Mouse (Mus musculus) layer of hippocampus, adult 8-10 months (tissue): ENCODE measurements around the gene Lenep. TPM values are rescaled to one million over a fixed set of nuclear protein-coding genes. Genes with fewer than 3 reads are reported as not detected.
"Not testable (repeated sequence)": the region's sequence is repeated elsewhere in the genome, so short reads cannot be mapped to it uniquely, and the experiment has no call there.

Experiments
- DNase-seq, 2 experiments: peaks; one replicate each; pipeline ENCODE4 v3.0.0; 2022; ENCODE audit warnings: low spot score in 2 of 2
- total RNA-seq, 4 experiments: library from RNA; stranded (reverse); gene quantifications; 2 replicates each; pipeline ENCODE4 v1.2.4; 2022

Gene Lenep
- total RNA-seq = 1 to 10 TPM; 1.9 to 7.1 (median 4.3) TPM

GRCm38 (mm10) chr3:89402693-89403092 lies at the start of gene Lenep:
Gene Lenep (minus strand): TSS chr3:89402793.
- DNase-seq = no peak

- DNase-seq = no peak
These were observed 49.3 kb upstream of the Lenep start for GRCm38 (mm10) chr3:89451916-89452315.

GRCm38 (mm10) chr3:89449541-89449940 lies 46.9 kb upstream of the Lenep start:
- peak in 1 of 2 experiments; percentile 76 for DNase-seq

GRCm38 (mm10) chr3:89448720-89449537 lies 46.3 kb upstream of the Lenep start:
- no peak for DNase-seq

GRCm38 (mm10) chr3:89440691-89441090 lies 38.1 kb upstream of the Lenep start:
- no peak for DNase-seq

- DNase-seq = peak in 1 of 2 experiments; percentile 25
These were observed 34.7 kb upstream of the Lenep start for GRCm38 (mm10) chr3:89437269-89437668.

- DNase-seq = no peak
These were observed 33.9 kb upstream of the Lenep start, which contains the start of gene Pbxip1 for GRCm38 (mm10) chr3:89436176-89437113. Gene Pbxip1 (plus strand): TSS chr3:89436706.

- no peak for DNase-seq
These were observed 32.4 kb upstream of the Lenep start for GRCm38 (mm10) chr3:89435041-89435440.

- no peak for DNase-seq
These were observed 31.9 kb upstream of the Lenep start for GRCm38 (mm10) chr3:89434532-89434931.

- no peak for DNase-seq
These were observed 30.0 kb upstream of the Lenep start for GRCm38 (mm10) chr3:89432606-89433005.

- DNase-seq = peak; percentile 94 to 95
These were observed 27.9 kb upstream of the Lenep start, which contains the start of gene Pygo2 for GRCm38 (mm10) chr3:89430171-89431159. Gene Pygo2 (plus strand): TSS chr3:89430214.

- DNase-seq = not testable (repeated sequence)
These were observed 26.4 kb upstream of the Lenep start for GRCm38 (mm10) chr3:89429021-89429420.

GRCm38 (mm10) chr3:89425876-89426275 lies 23.3 kb upstream of the Lenep start:
- no peak for DNase-seq

GRCm38 (mm10) chr3:89425141-89425525 lies 22.5 kb upstream of the Lenep start:
- no peak for DNase-seq

- DNase-seq = no peak
These were observed 22.0 kb upstream of the Lenep start for GRCm38 (mm10) chr3:89424416-89425140.

- no peak for DNase-seq
These were observed 20.1 kb upstream of the Lenep start for GRCm38 (mm10) chr3:89422556-89423205.

- no peak for DNase-seq
These were observed 19.3 kb upstream of the Lenep start for GRCm38 (mm10) chr3:89421810-89422473.

GRCm38 (mm10) chr3:89421002-89421774 lies 18.6 kb upstream of the Lenep start:
- peak; percentile 69 to 72 for DNase-seq
